Mouse (Mus musculus): ENCODE measurements around the gene Vipr1. TPM values are rescaled to one million over a fixed set of nuclear protein-coding genes. Genes with fewer than 3 reads are reported as not detected.
"Not testable (repeated sequence)": the region's sequence is repeated elsewhere in the genome, so short reads cannot be mapped to it uniquely, and the experiment has no call there.

Vipr1 gene
- 1 to 10 TPM in 3 of 4 experiments, under 1 TPM in 1; 0.96 to 2.0 (median 1.2) TPM for total RNA-seq (2022)

- DNase-seq (ENCODE audit: low spot score in 2 of 2): no peak
These were observed at the start of gene Vipr1 for GRCm38 (mm10) chr9:121642401-121643181. TSS of gene Vipr1 (plus strand) at chr9:121642716.

DNA sequence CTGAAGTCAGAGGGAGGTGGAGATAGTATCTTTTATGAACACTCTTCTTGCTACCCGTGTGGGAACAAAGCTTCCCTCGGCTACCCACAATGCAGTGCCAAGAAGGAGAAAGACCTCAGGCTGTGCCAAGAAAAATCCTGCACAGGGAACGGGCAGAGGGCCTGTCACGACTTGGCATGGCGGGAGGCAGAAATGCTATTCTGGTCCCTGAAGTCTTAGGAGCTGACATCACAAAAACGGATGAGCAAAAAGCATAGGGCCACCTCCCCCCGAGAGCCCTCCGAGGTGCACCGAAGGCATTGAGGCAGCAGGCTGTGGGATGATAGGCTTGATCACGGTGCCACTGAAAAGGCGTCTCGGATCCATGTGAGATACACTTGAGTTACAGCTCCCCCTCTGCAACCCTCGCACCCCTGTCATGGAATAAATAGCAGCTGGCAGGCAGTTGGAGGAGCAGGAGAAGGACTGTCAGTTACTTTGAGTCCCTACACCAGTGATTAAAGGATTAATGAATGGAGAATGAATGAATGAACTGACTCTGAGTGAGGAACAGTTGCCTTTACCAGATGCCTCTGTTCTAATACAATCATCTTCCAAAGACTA lies 49.5 kb upstream of the Vipr1 start:
- DNase-seq (ENCODE audit: low spot score in 2 of 2): no peak

GRCm38 (mm10) chr9:121593768-121594167 lies 48.7 kb upstream of the Vipr1 start:
- DNase-seq (ENCODE audit: low spot score in 2 of 2): not testable (repeated sequence)

DNA sequence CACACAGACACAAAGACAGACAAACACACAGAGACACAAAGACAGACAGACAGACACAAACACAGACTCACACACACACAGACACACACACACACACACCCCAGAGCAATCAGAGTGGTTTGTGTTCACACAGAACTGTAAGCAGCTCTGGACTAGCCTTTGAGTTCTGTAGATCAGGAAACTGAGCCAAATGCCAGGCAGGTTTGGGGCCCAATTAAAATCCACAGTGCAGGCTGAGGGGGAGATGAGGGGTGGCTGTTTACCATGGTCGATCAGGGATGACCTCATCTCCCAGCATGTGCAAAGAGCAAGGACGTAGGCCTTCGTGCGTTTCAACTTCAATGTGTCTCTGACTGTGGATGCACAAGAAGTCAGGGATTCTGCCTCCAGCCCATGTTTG lies 47.7 kb upstream of the Vipr1 start:
- no peak for DNase-seq (ENCODE audit: low spot score in 2 of 2)

DNA sequence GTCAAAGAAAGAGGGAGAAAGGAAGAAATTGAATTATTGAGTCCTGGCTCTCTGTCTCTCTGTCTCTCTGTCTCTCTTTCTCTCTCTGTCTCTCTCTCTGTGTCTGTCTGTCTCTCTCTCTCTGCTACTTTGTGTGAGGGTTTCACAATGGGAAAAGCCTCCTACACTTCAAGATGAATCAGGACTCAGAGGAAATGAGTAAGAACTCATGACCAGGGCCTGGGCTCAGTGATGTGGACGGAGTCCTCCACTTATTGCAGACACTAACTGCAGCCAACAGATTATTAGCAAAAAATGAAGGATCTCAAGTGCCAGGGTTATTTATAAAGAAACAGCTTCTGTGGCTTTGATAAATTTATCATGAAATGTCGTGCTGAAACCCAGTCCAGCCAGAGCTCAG lies 44.4 kb upstream of the Vipr1 start:
- DNase-seq (ENCODE audit: low spot score in 2 of 2): no peak

DNA sequence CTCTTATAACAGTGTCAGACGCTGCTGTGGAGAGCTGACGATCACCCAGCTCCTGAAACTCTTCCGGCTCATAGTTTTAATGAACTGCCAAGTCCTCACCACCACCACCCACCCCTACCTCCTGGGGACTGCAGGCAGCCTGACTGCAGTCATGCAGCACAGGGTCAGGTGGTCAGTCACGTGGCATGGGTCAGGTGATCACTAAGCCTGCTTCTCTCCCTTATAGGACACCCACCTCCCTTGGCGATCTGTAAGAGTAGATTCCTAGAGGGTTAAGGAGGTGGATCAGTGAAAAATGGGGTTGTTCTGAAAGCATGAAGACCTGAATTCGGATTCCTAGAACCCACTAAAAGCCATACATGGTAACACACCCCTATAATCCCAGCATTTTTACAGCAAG lies 43.0 kb upstream of the Vipr1 start:
- DNase-seq (ENCODE audit: low spot score in 2 of 2): no peak

DNA sequence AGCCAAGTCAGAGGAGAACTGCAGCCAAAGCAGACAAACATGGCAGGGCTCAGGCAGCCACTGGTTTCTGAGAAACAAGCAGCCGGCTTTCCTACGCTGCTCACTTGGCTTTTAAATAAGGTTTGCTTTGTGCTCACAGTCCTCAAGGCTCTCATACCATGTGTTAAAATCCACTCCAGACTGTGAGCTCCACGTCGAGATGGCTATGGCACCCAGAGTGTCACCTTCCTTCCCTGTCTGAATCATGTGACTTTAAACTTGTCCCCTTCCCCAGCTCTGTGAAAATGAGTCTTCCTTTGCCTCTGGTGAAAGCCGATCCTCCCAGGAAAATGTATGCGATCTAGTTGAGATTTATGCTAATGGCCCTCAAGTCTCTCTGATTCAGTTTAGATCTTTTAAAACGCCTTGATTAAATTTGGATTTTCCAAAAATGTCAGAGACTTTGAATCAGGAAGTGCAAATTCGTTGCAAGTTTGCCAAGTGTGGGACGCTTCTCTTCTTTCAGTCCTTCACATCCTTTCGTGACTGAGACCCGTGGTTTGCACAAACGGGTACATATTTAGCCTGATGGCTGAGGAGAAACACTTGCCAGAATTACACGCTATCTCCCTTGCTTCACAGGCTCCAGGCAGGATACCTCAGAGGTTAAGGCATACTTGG lies 42.2 kb upstream of the Vipr1 start:
- DNase-seq (ENCODE audit: low spot score in 2 of 2): no peak

- DNase-seq (ENCODE audit: low spot score in 2 of 2): no peak
These were observed 41.6 kb upstream of the Vipr1 start for GRCm38 (mm10) chr9:121600861-121601427.

GRCm38 (mm10) chr9:121602381-121602780 lies 40.1 kb upstream of the Vipr1 start:
- DNase-seq (ENCODE audit: low spot score in 2 of 2): no peak

DNA sequence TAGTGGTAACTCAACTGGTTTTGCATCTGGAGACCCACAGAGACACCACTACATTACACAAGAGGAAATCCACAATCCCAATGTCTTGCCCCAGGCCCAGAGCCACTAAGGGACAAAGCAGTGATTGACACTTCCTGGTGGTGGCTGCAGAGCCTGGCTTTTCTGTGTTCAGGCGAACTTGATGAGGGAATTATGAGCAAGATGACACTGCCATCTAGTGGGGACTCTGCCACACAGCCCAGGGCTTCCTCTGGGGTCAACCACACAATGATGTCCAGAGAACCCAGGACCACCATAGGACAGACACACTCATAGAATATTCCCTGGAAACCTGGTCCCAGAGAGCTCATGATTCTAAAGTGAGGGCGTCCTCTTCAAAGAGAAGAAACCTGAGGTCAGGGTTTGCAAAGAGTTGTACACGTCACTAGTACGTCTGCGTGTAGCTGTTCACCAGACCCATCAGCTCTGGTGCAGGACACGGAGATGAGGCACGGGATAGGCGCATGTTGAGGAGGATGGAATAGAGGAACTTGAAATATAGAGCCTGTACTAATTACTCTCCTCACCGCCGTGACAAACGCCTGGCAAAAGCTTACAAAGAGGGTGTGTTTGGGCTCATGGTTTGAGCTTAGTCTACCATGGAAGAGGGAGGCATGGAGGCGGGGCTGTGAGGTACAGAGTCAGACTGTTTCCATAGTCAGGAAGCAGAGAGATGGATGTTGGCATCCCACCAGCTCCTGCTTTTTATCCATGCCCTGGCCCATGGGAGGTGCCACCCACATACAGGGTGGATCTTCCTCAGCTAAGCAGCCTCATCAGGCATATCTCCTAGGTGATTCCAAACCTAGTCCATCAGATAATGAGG lies 36.9 kb upstream of the Vipr1 start:
- peak; percentile 40 to 50 for DNase-seq (ENCODE audit: low spot score in 2 of 2)

DNA sequence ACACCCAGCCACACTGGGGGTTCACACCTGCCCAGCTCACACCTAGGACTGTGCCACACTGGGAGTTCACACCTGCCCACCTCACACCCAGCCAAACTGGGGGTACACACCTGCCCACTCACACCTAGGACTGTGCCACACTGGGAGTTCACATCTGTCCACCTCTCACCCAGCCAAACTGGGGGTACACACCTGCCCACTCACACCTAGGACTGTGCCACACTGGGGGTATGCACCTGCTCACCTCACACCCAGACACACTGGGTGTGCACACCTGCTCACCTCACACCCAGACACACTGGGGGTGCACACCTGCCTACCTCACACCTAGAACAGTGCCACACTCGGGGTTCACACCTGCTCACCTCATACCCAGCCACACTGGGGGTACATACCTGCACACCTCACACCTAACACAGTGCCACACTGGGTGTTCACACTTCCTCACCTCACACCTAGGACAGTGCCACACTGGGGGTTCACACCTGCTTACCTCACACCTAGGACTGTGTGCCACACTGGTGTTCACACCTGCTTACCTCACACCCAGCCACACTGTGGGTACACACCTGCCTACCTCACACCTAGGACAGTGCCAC lies 35.9 kb upstream of the Vipr1 start:
- DNase-seq (ENCODE audit: low spot score in 2 of 2): no peak

DNA sequence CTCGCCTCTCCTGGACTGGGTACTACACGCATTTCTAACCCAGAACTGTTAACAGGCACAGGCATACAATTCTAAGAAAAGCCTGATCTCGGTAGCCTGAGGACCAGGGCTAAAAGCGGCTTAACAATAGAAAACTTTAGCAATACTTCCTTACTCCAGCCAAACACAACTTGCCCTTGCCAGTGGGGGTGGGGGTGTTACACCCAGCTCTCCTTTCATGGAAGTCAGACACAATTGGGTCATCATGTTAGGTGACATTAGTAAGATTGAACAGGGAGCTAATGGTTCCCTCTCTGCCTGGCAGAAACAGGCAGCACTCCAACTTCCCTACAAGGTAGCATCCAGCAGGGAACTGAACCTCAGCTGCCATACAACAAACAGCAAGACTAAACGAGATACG lies 33.1 kb upstream of the Vipr1 start:
- DNase-seq (ENCODE audit: low spot score in 2 of 2): no peak

GRCm38 (mm10) chr9:121613192-121613591 lies 29.3 kb upstream of the Vipr1 start:
- no peak for DNase-seq (ENCODE audit: low spot score in 2 of 2)

DNA sequence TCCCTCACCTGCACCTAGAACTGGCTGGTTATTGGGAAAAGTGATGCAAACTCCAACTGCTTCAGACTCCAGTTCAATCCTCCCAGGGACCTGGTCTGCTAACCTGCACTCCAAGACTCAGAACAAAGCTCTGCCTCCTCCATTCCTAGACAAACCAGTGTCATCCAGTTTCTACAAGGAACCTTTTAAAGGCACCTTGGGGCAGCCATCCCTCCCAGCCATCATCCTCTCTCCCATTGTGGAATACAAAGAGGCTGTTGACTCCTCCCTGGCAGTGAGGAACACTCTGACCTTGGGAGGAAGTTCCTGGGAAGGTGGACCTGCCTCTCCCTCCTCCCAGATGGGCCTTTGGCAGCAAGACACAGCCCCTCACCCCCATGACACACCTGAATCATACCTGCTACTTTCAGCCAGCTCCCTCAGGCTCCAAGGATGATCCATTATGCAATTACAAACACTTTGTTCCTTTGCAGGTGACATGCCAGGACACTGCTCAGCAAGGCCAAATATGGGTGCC lies 28.2 kb upstream of the Vipr1 start:
- DNase-seq (ENCODE audit: low spot score in 2 of 2): no peak

DNA sequence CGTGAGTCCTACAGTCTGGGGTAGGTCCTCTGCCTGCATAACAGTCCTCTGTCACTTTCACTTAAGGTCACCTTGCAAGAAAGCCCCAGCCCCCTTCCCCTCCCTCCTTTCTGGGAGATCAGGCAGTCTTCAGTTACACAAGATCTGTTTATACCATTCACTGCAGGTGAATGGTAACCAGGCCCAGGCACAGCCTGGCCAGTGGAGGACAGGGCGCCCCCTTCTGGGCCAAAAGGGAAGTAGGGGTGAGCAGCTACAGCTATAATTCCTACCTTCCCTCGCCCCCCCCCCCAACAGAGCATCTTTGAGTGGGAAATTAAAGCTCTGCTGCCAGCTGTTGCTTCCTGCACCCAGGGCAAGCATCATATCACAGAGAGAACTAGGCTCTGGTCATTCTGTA lies 26.0 kb upstream of the Vipr1 start:
- DNase-seq (ENCODE audit: low spot score in 2 of 2): no peak

GRCm38 (mm10) chr9:121619441-121619840 lies 23.1 kb upstream of the Vipr1 start:
- no peak for DNase-seq (ENCODE audit: low spot score in 2 of 2)

DNA sequence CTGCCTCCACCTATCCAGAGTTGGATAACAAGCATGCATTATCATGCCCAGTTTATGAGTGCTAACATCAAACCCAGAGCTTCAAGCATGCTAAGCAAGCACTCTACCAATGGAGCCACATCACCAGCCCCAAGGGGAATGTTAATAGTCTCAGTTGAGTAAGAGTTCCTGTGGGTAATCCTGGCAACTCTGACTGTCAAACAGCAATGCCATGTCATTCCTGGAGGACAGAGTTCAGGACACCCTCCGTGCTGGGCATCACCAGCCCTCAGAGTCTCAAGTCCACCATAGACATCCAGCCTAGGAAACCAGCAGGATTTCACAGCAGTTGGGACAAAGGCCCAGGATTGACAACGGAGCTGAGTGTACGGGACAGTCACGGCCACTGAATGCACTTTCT lies 19.3 kb upstream of the Vipr1 start:
- DNase-seq (ENCODE audit: low spot score in 2 of 2): no peak

- DNase-seq (ENCODE audit: low spot score in 2 of 2): no peak
These were observed 17.6 kb upstream of the Vipr1 start for GRCm38 (mm10) chr9:121624920-121625319.

- no peak for DNase-seq (ENCODE audit: low spot score in 2 of 2)
These were observed 11.9 kb upstream of the Vipr1 start for GRCm38 (mm10) chr9:121630627-121631026.

GRCm38 (mm10) chr9:121631946-121632345 lies 10.6 kb upstream of the Vipr1 start:
- no peak for DNase-seq (ENCODE audit: low spot score in 2 of 2)

GRCm38 (mm10) chr9:121632891-121633290 lies 9.6 kb upstream of the Vipr1 start:
- no peak for DNase-seq (ENCODE audit: low spot score in 2 of 2)
